Mouse (Mus musculus) megakaryocyte, adult 5-6 weeks (primary cell): ENCODE results near the gene Nploc4. TPM values are rescaled to one million over a fixed set of nuclear protein-coding genes. Genes with fewer than 3 reads are reported as not detected.

Experiments used
- ATAC-seq: 2 replicates; pipeline ENCODE4 v1.8.0; 2016; ENCODE audit warnings: mild to moderate bottlenecking, inconsistent platforms; ENCODE audit not compliant: poor library complexity, severe bottlenecking
- total RNA-seq, 2 experiments: library from RNA; stranded (forward) in 1 of 2; stranded (reverse) in 1 of 2; fragments of 153-499, 151-499 nt in 1 of 2; fragments of 221-1000, 200-1000 nt in 1 of 2; gene quantifications; 2 replicates each; pipeline versions ENCODE4 v1.2.3 to v1.2.4; 2015 to 2017

The Nploc4 gene
- total RNA-seq, 2 experiments from 2014 or later: 30.8 to 33.6 TPM

DNA sequence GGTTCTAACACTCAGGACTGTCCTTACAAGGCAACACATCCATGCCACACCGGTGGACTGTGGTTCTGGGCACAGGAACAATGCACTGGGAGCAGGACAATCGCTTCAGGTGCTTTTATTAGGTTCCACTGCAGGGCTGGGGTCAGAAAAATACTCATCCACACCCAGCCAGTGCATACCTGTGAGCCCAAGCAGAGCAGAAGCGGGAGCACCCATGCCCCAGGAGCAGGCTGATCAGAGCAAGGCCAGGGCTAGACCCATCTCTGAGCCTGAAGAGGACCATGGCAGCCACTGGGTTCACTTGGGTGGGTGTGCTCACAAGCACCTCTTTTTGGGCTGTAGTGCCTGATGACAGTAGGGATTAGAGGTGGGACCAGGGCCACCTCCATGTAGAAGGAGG lies 57.2 kb downstream of the Nploc4 start:
- no peak for ATAC-seq

DNA sequence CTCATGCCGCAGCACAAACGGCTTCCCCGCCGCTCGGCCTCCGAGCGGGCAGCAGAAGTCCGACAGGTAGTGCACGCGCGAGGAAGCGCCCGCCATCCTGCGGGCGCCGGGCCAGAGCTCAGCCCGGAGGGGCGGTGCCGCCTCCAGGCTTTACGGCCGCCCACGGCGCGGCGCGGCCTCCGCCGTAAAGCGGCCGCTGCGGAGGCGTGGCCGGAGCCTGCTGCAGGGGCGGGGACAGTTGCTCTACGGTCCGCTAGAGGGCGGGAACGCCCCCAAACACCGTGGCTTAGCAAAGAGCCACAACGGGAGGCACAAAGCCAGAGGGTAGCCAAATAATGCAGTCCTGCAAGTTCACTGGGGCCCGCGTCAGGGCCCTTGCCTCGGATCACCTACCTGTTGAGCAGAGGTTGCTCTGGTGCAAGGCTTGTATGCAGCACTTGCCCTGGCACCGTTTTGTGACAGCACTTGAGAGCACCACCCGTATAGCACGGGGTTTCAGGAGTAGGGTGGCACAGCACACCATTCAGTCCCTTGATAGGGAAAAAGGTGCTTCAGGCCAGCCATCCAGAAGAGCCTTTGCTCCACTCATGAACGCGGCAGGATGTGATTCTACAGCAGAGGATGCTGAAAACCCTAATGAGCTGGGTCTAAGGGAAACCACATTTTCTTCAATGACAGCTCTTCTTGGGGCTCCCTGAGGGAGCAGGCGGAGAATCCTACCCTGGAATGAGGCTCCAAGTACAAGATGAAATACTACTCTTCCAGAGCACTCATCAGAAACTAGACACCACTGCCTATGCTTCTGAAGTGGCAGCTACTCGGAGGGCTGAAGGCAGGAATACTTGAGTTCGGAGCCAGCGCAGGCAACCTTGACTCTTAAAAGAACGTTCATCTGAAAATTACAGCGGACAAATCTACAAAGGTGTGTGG lies 58.6 kb downstream of the Nploc4 start, which contains the start of gene Faap100:
TSS of gene Faap100 (minus strand) at position 154 of the 930 bp plus-strand sequence.
- peak; percentile 97 for ATAC-seq

DNA sequence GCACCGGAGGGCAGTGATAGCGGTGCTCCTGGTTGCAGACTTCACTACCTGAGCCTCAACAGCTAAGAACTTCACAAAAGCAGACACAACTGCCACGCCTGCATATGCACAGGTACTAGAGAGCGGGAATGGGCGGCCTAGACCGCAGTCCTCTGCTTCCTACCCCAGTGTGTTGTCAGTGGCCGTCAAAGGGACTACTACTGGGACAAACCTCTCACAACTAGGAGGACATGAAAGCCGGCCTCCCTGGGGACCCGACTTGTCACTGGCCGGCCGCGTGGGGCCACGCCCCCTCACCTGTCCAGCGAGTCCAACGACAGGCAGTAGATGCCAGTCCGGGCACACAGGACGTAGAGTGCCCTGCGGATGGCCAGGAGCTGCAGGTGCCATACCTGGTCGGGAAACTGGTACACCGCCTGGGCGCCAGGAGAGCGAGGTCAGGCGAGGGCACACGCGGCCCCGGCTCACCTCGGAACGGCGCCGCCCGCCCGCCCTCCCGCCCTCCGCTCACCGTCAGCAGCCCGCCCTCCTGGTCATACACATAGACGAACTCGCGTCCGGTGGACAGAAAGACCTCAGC lies 59.4 kb downstream of the Nploc4 start:
- ATAC-seq: 0 out of 2 replicates have a peak, but pooled peaks have one; percentile 9

DNA sequence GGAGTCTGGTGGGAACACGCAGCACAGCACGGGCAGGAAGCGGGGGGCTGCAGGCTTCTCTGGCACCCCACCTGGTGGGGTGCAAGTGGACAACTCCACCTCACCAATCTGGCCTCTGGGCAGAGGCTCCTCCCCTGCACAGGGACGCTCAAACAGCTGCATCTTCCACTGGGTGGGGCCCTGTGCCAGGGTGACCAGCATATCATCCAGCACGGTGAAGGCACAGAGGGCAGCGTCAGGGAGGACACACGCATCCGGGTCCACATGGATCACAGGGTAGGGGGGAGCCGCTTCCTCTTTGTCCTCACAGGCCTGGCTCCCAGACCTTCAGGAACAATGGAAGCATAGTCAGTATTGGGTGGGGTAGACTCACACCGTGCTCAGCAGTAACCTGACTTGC lies 60.2 kb downstream of the Nploc4 start:
- ATAC-seq: no peak

DNA sequence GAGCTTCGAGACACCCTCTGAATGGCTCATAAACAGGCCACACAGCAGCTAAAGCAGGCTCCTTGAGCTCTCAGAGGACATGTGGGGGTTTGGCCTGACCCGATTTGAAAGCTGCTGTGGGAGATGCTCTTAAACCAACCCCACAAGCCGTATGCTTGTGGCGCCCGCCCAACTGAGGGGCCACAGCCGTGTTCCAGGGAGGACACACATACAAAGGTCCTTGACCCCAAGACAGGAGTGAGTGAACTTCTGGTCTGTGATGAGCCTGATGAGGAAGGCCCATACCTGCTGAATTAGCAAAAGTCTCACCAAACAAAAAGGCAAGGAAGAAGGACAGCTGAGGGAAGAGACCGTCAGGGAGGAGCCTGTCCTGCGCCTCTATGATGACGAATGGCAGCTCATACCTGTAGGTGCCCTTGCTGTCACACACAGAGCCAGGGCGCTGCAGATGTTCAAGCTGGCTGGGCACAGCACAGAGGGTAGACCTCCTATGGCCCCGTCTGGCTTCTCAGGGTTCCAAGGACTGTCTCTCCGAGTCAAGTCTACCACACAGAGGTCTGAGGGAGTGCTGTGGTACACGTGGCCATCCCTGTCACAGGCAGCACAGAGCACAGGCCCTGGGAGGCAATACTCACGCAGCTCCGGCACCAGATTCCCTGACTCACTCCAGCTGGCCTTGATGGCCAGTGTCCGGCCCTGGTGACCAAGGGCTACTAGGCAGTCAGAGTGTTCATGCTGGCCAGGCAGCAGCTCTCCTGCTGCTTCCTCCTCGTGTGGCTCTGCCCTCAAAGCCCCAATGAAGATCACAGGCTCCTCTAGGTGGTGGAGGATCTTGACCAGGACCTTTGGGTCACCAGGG lies 61.0 kb downstream of the Nploc4 start:
- no peak for ATAC-seq

DNA sequence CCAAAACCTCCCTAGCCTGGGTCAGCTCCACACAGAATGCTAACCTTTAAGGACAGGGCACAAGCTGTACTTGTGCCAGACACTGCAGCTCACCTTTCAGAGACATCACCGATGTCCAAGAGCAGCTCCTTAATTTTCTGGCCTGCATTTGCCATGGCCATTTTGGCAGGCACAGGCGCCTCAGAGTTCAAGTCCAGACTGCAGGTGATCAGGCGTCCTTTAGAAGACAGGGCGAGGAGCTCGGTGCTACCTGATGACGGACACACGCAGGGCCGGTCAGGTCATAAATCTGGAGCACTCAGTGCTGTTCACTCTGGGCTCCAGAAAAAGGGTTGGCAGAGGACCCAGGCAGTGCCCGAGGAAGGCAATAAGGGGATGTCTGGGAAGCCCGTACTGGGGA lies 62.2 kb downstream of the Nploc4 start:
- no peak for ATAC-seq

DNA sequence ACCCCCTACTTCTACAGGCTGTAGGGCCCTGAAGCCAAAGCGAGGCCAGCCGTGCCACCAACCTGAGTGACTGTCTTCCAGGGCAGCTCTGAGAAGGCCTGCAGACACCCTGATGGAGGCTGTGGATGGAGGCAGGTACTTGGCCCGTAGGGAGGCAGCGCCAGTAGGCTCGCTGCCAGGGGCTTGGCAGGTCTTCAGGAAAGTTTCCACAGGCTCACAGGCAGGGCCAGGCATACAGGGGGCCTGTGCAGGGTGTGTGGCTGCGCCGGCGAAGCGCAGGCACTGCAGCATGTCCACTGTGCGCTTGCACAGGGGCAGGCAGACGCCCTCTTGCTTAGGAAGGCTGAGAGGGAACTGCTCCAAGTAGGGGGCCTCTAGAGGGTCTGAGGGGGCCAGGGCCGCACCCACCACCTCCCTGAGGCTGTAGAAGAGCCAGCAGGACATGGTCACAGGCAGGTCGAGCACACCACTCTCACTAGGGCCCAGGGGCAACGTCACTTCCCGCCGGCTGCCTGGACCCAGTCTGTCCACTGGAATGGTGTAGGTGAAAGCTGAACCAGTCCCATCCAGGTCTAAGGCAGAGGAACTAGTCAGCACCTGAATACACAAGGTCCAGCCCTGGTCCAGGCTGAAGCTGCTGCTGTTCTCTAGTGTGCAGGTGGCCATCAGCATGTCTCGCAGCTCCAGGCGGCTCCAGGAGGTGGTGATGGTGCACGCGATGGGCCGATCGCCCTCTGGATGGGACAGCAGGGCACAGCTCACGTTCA lies 63.5 kb downstream of the Nploc4 start:
- no peak for ATAC-seq

DNA sequence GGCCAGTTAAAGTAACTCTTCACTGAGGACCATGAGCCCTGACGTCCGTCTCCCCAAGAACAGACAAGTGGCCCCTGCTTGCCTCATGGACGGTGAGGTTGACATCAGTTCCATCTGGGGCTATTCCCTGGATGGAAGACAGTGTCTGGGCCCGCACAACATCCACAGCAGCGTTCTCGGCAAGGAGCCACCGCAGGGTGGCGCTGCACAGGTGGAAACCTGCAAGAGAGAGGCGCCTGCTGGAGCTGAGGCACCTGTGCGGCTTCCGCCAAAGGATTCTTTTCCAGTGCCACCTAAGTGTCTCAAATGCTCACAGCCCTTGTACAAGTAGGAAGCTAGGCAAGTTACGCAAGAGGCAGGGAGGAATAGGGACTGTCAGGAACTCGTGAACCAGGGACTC lies 64.5 kb downstream of the Nploc4 start:
- ATAC-seq: no peak

DNA sequence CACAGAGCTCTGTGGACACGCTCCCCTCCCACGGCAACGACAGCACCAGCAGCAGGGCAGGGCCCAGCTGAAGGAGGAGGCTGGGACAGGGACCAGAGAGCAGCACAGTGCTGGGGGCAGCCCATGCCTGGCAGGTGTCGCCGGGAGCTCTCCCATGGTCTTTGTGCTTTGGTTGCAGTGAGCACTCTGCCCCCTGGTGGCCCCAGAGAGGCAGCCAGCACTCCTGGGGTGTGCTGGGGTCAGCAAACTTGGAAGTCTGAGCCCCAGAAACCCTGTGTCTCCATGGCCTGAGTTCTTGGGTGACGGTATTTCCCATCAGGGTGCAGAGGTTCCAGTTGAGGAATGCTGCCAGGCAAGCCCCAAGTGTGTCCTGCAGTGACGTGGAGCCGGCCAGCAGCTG lies 67.9 kb downstream of the Nploc4 start:
- ATAC-seq: peak; percentile 92

DNA sequence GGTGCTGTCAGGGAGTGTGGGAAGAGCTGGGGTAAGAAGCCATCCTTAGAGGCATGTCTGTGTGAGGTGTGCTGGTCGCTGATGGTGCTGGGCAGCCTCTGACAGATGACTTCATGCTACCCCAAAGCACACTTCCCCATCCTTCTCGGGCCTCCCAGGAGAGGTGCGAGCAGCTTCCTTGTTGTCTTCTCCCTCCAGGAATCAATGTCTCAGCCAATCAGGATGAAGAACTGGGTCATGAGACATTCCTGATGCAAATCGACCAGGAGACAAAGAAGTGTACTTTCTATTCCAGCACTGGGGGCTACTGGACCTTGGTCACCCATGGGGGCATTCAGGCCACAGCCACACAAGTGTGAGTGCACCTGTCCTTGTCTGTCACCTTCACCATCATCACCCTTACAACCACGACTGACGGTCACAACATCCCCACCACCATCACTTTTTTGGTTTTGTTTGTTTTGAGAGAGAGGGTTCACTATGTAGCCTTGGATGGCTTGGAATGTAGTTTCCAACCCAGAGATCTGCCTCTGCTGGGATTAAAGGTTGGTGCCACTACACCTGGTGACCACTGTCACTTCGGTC lies 71.0 kb downstream of the Nploc4 start:
- 0 out of 2 replicates have a peak, but pooled peaks have one; percentile 29 for ATAC-seq

DNA sequence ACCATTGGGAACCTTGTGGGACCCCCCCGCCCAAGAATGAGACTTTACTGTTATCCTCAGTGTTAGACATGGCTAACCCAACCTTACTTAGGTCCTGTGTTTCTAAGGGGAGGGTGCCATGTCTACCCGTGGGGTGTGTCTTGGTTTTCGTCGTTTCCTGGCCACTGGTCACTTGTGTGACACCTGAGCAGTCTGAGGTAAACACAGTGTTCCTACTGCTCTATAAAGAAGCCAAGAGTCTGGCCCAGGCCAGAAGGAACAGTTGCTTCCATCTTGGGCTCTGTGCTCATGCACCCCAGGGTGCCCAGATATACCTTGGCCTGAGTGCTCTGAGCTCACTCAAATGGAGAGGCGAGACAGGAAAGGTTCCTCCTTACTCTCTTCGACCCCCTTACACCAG lies 74.6 kb downstream of the Nploc4 start:
- no peak for ATAC-seq

DNA sequence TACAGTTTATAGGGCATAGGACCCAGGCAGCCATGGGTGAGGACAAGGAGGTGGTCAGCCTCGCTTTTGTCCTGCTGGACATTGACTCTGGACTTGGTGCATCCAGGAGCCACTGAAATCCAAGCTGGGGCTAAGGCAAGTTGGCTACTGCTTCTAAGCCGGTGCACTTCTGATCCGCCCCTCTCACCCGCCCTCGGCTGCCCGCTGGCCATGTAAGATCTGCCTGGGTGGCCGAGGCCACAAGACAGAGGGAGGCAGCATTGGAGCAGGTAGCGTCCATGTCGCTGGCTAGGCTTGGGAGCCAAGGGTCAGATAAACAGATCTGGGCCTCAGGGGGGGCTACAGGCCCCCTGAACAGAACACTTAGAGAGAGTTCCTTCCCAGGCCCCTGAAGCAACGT lies 76.2 kb downstream of the Nploc4 start, which contains the start of gene Fscn2:
TSS of gene Fscn2 (plus strand) at position 240 of the 400 bp plus-strand sequence.
- no peak for ATAC-seq

DNA sequence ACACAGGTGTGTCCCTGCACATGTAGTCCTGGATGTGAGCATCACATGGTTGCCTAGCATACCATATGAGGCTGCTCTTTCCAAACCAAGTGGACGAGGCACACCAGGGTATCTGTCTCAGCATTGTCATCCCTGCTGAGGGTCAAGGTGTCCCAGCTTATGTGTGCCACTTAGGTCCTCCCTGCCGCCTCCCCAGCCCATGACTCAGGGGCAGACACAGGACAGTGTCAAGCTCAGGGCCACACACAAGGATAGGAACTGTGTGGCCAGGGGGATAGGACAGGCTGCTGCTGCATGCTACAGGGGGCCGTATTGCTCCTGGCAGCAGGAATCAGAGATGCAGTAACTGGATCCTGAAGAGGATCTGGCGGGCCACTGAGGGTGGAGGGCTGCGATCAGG lies 76.8 kb downstream of the Nploc4 start:
- no peak for ATAC-seq

DNA sequence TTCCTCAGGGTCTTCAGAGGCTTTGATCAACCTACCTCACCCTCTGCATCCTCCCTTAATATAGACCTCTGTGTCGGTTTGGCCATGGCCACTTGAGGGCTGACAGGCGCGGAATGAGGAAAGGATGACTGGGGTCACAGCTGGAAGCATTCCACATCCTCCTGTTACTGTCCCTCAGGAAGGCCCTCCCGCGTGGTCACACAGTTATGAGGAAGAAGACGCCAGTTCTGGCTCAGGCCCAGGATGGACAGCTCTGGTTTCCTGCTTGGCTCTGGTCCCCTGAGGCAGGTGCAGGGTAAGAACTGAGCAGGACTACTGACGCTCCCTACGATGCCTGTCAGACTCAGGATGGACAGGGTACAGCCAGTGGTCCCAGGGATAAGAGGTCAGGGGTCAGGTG lies 77.4 kb downstream of the Nploc4 start:
- peak; percentile 28 for ATAC-seq

DNA sequence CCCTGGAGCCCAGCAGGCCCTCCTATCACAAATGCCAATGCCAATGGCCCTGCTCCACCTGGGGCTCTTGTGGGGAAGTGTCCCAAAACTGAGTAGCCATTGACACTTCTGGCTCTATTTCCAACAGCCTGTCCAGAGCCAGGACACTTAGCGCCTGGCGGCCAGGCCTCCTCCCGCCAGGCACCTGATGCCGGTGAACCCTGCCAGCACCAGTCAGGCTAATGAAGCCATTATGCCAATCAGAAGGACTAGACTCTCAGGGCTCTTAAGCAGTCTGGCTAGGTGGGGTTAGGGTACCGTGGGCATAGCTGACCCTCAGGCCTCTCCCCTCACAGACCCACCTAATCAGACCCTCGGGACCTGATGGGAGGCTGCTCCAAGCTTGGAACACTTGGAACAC lies 78.1 kb downstream of the Nploc4 start:
- no peak for ATAC-seq

DNA sequence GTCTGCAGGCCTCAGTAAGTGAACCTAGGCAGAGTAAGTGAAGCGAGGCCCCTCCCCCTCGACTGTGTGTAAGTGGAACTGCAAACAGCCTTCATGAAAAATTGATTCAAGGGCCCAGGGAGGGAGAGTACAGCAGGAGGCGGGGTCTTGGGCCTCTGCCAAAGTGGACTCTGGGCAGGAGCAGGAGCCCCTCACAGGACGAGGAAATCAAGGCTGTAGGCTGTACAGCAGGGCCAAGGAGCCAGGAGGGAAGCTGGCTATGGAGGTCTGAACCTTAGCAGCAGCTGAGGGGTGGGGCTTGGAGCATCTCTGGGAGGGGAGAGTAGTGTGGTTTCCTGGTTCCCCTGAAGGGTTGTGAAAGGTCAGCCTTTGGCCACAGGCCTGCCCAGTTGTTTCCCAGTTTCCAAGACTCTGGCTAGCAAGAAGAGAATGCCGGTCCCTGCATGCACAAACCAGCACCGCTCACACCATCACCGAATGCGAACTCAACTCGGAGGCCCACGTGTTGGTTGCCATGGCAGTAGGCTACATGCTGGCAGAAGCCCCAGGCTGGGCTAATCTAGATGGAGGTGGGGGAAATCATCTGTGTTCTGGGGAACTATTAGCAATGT lies 79.6 kb downstream of the Nploc4 start:
- ATAC-seq: peak; percentile 42

DNA sequence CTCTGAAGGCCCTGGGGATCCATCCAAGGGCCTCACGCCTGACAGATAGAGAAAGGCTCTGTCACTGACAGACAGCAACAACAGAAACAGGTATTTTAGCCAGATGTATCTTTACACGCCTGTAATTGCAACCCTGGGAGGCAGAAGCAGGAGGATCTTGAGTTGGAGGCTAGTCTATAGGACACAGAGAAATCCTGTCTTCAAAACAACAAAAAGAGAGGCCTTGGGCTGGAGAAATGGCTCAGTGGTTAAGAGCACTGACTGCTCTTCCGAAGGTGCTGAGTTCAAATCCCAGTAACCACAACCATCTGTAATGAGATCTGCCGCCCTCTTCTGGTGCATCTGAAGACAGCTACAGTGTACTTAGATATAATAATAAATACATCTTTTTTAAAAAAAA lies 80.6 kb downstream of the Nploc4 start:
- ATAC-seq: no peak

DNA sequence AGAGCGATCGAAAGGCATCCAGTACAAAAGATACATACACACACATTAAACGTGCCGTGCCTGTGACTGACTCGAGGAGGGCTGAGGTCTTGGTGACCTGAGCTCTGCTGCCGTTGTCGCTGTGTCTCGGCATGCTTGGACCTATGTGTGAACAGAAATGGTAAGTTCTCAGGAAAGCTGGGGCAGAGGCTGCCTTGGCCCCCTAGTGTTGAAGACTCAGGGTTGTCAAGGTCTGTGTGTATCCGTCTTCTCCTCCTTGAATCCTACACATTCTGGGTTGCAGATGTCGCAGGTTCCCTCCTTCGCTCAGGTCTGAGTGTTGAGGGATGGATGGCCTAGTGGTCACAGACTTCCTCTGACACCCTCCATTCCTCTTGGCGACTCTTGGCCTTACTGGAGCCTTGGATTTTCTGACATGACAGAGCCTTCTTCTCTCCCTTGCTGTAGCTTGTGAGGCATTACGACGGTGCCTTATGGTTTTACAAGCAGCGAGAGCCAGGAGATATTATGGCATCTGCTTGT lies 81.1 kb downstream of the Nploc4 start:
- ATAC-seq: no peak

DNA sequence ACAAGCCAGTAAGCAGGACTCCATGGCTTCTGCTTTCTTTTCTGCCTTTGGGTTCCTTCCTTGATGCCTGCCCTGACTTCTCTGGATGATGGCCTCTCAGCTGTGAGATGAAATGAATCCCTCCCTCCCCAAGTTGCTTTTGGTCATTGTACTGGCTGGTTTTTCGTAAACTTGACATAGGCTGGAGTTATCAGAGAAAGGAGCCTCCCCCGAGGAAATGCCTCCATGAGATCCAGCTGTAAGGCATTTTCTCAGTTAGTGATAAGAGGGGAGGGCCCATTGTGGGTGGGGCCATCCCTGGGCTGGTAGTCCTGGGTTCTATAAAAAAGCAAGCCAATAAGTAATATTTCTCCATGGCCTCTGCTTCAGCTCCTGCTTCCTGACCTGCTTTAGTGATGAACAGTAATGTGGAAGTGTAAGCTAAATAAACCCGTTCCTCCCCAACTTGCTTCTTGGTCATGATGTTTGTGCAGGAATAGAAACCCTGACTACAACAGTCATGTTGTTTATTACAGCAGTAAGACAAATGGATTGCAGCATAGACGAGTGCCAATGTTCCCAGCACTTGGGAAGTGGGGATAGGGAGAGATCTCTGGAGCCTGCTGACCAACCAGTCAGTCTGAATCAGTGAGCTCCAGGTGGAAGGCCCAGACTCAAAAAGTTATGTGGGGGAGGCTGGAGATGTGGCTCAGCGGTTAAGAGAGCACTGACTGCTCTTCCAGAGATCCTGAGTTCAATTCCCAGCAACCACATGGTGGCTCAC lies 82.0 kb downstream of the Nploc4 start:
- no peak for ATAC-seq
